Mouse (Mus musculus): Measurements from ENCODE around the gene Gabrg2. TPM values are rescaled to one million over a fixed set of nuclear protein-coding genes. Genes with fewer than 3 reads are reported as not detected.

The Gabrg2 gene
- polyA plus RNA-seq, 1 experiment from 2014 or later, result 134 TPM

DNA sequence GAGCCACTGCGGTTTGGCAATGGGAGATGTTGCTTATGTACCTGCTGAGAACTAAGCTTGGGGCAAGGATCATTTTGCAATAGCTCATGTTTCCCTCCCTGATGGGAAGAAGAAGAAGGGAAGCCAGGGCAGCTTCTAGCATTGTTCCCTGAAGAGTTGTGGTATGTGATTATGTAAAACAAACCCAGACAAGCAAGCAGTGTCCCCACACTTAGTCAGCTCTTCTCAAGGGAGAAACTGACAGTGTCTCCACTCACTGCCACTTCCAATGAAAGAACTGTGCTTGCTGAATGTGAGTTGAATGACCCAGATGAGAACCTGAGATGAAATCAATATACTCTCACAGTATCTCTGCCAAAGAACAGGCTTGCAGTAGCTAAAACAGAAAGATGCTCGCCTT, 62.7 kb downstream of the Gabrg2 start:
- 72% methylated on average over 2 of the region's 2 CpGs for WGBS

DNA sequence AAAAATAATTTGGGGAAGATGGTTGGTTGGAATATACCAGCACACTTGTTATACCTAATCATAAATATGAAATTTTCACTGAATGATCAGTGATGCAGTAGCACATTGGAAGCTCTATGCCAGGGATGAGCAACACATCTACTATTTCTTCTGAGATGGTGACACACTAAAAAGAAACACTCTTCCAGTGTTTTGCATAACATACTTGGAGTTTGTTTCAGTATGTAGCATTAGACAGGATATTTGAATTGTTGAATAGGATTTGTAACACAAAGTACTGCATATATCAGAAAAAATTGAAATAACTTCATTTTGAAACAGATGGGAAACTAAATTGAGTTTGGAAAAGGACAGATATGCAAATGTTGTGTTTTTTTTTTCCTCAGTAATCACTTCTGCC, 81.8 kb downstream of the Gabrg2 start:
- H3K27me3 ChIP-seq (ENCODE audit: control insufficient read depth, insufficient read depth, low read length), result no peaks in the 10 kb centered on the region
- no peak overlapping the region for H3K4me2 ChIP-seq (ENCODE audit: low read depth, low read length)
- H3K27ac ChIP-seq (ENCODE audit: low read depth, low read length), result no peak overlapping the region
- no peak overlapping the region for H3K9ac ChIP-seq (replicated peaks; ENCODE audit: low read depth, low read length)
- no peak overlapping the region for H3K4me3 ChIP-seq (ENCODE audit: low read depth, low read length)
- no peaks in the 10 kb centered on the region for H3K36me3 ChIP-seq (ENCODE audit: control insufficient read depth, insufficient read depth, low read length)
- no peaks in the 10 kb centered on the region for H3K4me1 ChIP-seq (ENCODE audit: control insufficient read depth, insufficient read depth, low read length)
- ATAC-seq (ENCODE audit: low read depth), result no peak
- no peaks in the 10 kb centered on the region for H3K9me3 ChIP-seq (ENCODE audit: control insufficient read depth, low read length)

More for the DNA sequence above, 62.7 kb downstream of the Gabrg2 start:
- no peak for ATAC-seq (ENCODE audit: low read depth)
- no peaks in the 10 kb centered on the region for H3K4me1 ChIP-seq (ENCODE audit: control insufficient read depth, insufficient read depth, low read length)
- H3K27me3 ChIP-seq (ENCODE audit: control insufficient read depth, insufficient read depth, low read length), result no peaks in the 10 kb centered on the region
- no peak overlapping the region for H3K9ac ChIP-seq (replicated peaks; ENCODE audit: low read depth, low read length)
- H3K4me2 ChIP-seq (ENCODE audit: low read depth, low read length), result no peak overlapping the region
- no peak overlapping the region for H3K4me3 ChIP-seq (ENCODE audit: low read depth, low read length)
- H3K36me3 ChIP-seq (ENCODE audit: control insufficient read depth, insufficient read depth, low read length), result no peaks in the 10 kb centered on the region
- H3K9me3 ChIP-seq (ENCODE audit: control insufficient read depth, low read length), result no peaks in the 10 kb centered on the region
- H3K27ac ChIP-seq (ENCODE audit: low read depth, low read length), result no peak overlapping the region

DNA sequence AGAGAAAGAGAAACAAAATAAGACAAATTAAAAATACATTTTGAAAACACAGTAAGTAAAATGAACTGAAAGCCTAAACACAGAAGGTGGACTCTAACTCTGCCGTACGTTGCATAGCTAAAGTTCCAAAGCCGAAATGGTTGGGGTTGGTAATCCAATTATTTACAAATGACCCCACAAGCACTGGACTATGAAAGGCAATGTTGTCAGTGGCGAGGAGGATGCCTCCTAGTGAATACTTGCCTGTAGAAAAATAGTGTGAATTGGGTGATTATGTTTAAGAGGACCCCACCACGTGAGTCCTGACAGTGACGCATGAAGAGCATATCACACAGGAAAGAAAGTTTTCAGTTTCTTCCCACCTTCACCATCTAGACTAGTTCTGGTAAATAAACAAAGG, 86.6 kb downstream of the Gabrg2 start:
- ATAC-seq (ENCODE audit: low read depth), result no peak
- Histone ChIP-seq H3K27me3 (ENCODE audit: control insufficient read depth, insufficient read depth, low read length) (no peaks in the 10 kb centered on the region), H3K36me3 (ENCODE audit: control insufficient read depth, insufficient read depth, low read length) (0 out of 2 replicates have a peak, but pooled peaks cover 4% of the 10 kb centered on the region), H3K27ac (ENCODE audit: low read depth, low read length) (no peak overlapping the region), H3K9ac (replicated peaks; ENCODE audit: low read depth, low read length) (no peak overlapping the region), H3K4me2 (ENCODE audit: low read depth, low read length) (no peak overlapping the region), H3K4me1 (ENCODE audit: control insufficient read depth, insufficient read depth, low read length) (no peaks in the 10 kb centered on the region), H3K9me3 (ENCODE audit: control insufficient read depth, low read length) (no peaks in the 10 kb centered on the region), H3K4me3 (ENCODE audit: low read depth, low read length) (no peak overlapping the region)
- 32% methylated on average over 6 of the region's 6 CpGs for WGBS

DNA sequence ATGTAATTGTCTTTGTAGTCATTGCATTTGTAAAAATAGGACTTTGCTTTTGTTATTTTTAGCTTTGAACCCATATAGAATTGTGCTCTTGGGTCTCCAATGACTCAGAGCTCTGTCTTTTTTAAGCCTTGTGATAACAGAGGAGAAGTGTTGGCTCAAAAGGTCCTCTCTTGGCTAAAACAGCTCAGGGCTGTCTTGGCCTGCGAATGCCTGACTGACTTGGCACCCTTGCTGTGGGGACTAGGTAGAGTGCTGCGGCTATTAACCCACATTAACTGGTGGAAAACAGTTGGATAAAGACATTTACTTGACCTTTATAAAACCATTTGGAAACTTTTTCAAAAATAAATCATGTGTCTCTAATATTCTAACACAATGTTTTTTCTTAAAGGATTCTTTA, 97.0 kb downstream of the Gabrg2 start:
- H3K4me3 ChIP-seq (ENCODE audit: low read depth, low read length), result no peak overlapping the region
- no peak overlapping the region for H3K4me2 ChIP-seq (ENCODE audit: low read depth, low read length)
- H3K27ac ChIP-seq (ENCODE audit: low read depth, low read length), result no peak overlapping the region
- no peaks in the 10 kb centered on the region for H3K36me3 ChIP-seq (ENCODE audit: control insufficient read depth, insufficient read depth, low read length)
- 85% methylated on average over 2 of the region's 2 CpGs for WGBS
- H3K27me3 ChIP-seq (ENCODE audit: control insufficient read depth, insufficient read depth, low read length), result no peaks in the 10 kb centered on the region
- H3K9ac ChIP-seq (replicated peaks; ENCODE audit: low read depth, low read length), result no peak overlapping the region
- no peaks in the 10 kb centered on the region for H3K4me1 ChIP-seq (ENCODE audit: control insufficient read depth, insufficient read depth, low read length)
- ATAC-seq (ENCODE audit: low read depth), result no peak
- H3K9me3 ChIP-seq (ENCODE audit: control insufficient read depth, low read length), result no peaks in the 10 kb centered on the region

Other genes with a start within 250 kb of the Gabrg2 start
- 9.6 and 12.4 TPM in 2 replicates for gene Gabra1, start 182.1 kb upstream of the Gabrg2 start, polyA plus RNA-seq (2014; fragmentation: Nextera tagmentation; extraction: Ambion mirVana)

Measured in neural tube, embryonic 14.5 days (tissue).